Mouse (Mus musculus) left cerebral cortex, postnatal 4 days (tissue): Measurements from ENCODE around the gene Bricd5. TPM values are rescaled to one million over a fixed set of nuclear protein-coding genes. Genes with fewer than 3 reads are reported as not detected.

Experiments
- DNase-seq: peaks from one replicate; pipeline ENCODE4 v3.0.0-alpha.2; 2022
- intact Hi-C: fragments of 180-260 bp; cut with DNase I; formaldehyde crosslinking; loops from one replicate; pipeline ENCODE4 v1.15.1; 2025
- total RNA-seq, 2 experiments: library from RNA; stranded (reverse); gene quantifications; 2 replicates each; pipeline ENCODE4 v1.2.3; 2021

The Bricd5 gene
- total RNA-seq, 2 experiments from 2014 or later, result 0.54 to 0.92 TPM

GRCm38 (mm10) chr17:24480201-24480826, 6.6 kb downstream of the Bricd5 start:
- intact Hi-C loops, result no loop called here
- no peak for DNase-seq

- intact Hi-C loops, result no loop called here
- DNase-seq, result no peak
Measured at GRCm38 (mm10) chr17:24481027-24481815, 7.5 kb downstream of the Bricd5 start.

- DNase-seq, result no peak
- intact Hi-C loops, result no loop called here
Measured at GRCm38 (mm10) chr17:24483495-24483894, 9.8 kb downstream of the Bricd5 start.

GRCm38 (mm10) chr17:24485090-24485860, 11.6 kb downstream of the Bricd5 start:
- intact Hi-C loops, result no loop called here
- DNase-seq, result peak; percentile 84

GRCm38 (mm10) chr17:24488186-24488661, 14.5 kb downstream of the Bricd5 start, which contains the start of gene Caskin1:
Gene Caskin1 (plus strand): TSS chr17:24488601.
- peak; percentile 61 for DNase-seq
- intact Hi-C loops, result no loop called here

- intact Hi-C loops, result no loop called here
- DNase-seq, result peak; percentile 50
Measured at GRCm38 (mm10) chr17:24488662-24489264, 15.1 kb downstream of the Bricd5 start.

GRCm38 (mm10) chr17:24489265-24490030, 15.8 kb downstream of the Bricd5 start:
- no peak for DNase-seq
- intact Hi-C loops, result no loop called here

GRCm38 (mm10) chr17:24490399-24490798, 16.7 kb downstream of the Bricd5 start:
- intact Hi-C loops, result no loop called here
- DNase-seq, result no peak

GRCm38 (mm10) chr17:24494627-24495335, 21.1 kb downstream of the Bricd5 start:
- DNase-seq, result peak; percentile 76
- intact Hi-C loops, result no loop called here

GRCm38 (mm10) chr17:24495443-24495842, 21.8 kb downstream of the Bricd5 start:
- peak; percentile 64 for DNase-seq
- intact Hi-C loops, result no loop called here

- intact Hi-C loops, result no loop called here
- no peak for DNase-seq
Measured at GRCm38 (mm10) chr17:24496026-24496425, 22.3 kb downstream of the Bricd5 start.

GRCm38 (mm10) chr17:24502208-24502607, 28.5 kb downstream of the Bricd5 start:
- no peak for DNase-seq
- intact Hi-C loops, result no loop called here

GRCm38 (mm10) chr17:24504085-24504484, 30.4 kb downstream of the Bricd5 start:
- DNase-seq, result no peak
- intact Hi-C loops, result no loop called here

GRCm38 (mm10) chr17:24505286-24505955, 31.7 kb downstream of the Bricd5 start:
- peak; percentile 56 for DNase-seq
- intact Hi-C loops, result no loop called here

- peak; percentile 53 for DNase-seq
- intact Hi-C loops, result no loop called here
Measured at GRCm38 (mm10) chr17:24506332-24507070, 32.8 kb downstream of the Bricd5 start.

- intact Hi-C loops, result no loop called here
- DNase-seq, result peak; percentile 60
Measured at GRCm38 (mm10) chr17:24507129-24507664, 33.5 kb downstream of the Bricd5 start.

- no peak for DNase-seq
- intact Hi-C loops, result no loop called here
Measured at GRCm38 (mm10) chr17:24507806-24508460, 34.2 kb downstream of the Bricd5 start.
